Mouse (Mus musculus) lung, embryonic 15.5 days (tissue): Measurements from ENCODE around the gene Pot1a. TPM values are rescaled to one million over a fixed set of nuclear protein-coding genes. Genes with fewer than 3 reads are reported as not detected.

ENCODE experiments used
- ATAC-seq: fragments of 200-750 bp; cut with Nextera tagmentation; 2 replicates; pipeline ENCODE4 v1.8.0; 2017; ENCODE audit warnings: moderate number of reproducible peaks, borderline replicate concordance; ENCODE audit not compliant: low FRiP score, low TSS enrichment; ENCODE audit errors: extremely low read depth
- H3K27ac ChIP-seq: fragments of 300-500 bp; sonication (generic); 2 replicates; pipeline ENCODE4 v1.5.1; 2015; ENCODE audit warnings: moderate library complexity, mild to moderate bottlenecking, inconsistent platforms
- H3K27me3 ChIP-seq: fragments of 300-500 bp; sonication (generic); 2 replicates; pipeline ENCODE4 v1.6.1; 2015; ENCODE audit warnings: inconsistent platforms
- H3K36me3 ChIP-seq: fragments of 300-500 bp; sonication (generic); 2 replicates; pipeline ENCODE4 v1.6.1; 2015; ENCODE audit warnings: inconsistent platforms
- H3K4me1 ChIP-seq: fragments of 300-500 bp; sonication (generic); 2 replicates; pipeline ENCODE4 v1.6.1; 2015; ENCODE audit warnings: inconsistent platforms
- H3K4me2 ChIP-seq: fragments of 300-500 bp; sonication (generic); 2 replicates; pipeline ENCODE4 v1.6.1; 2015; ENCODE audit warnings: inconsistent platforms, mild to moderate bottlenecking, moderate library complexity
- H3K4me3 ChIP-seq: fragments of 300-500 bp; sonication (generic); 2 replicates; pipeline ENCODE4 v1.5.1; 2015; ENCODE audit warnings: mild to moderate bottlenecking, inconsistent platforms
- H3K9ac ChIP-seq: fragments of 300-500 bp; sonication (generic); 2 replicates; pipeline ENCODE4 v1.6.1; 2015; ENCODE audit warnings: inconsistent platforms
- H3K9me3 ChIP-seq: fragments of 300-500 bp; sonication (generic); 2 replicates; pipeline ENCODE4 v1.6.1; 2016; ENCODE audit warnings: inconsistent platforms
- WGBS: fragments of 180-500 bp; shearing (Covaris S2); methylation state at CpG from one replicate; pipeline ENCODE4 v1.1.7; 2015; 5-methylcytosine and 5-hydroxymethylcytosine counted together
- polyA plus RNA-seq: library from polyadenylated mRNA; unstranded; fragments of >200 nt; fragmentation: Nextera tagmentation; extraction: Ambion mirVana; gene quantifications from 2 replicates; pipeline ENCODE4 v1.2.1, GENCODE M21; 2015

Gene Pot1a
- 32.0 and 34.3 TPM in 2 replicates for polyA plus RNA-seq

DNA sequence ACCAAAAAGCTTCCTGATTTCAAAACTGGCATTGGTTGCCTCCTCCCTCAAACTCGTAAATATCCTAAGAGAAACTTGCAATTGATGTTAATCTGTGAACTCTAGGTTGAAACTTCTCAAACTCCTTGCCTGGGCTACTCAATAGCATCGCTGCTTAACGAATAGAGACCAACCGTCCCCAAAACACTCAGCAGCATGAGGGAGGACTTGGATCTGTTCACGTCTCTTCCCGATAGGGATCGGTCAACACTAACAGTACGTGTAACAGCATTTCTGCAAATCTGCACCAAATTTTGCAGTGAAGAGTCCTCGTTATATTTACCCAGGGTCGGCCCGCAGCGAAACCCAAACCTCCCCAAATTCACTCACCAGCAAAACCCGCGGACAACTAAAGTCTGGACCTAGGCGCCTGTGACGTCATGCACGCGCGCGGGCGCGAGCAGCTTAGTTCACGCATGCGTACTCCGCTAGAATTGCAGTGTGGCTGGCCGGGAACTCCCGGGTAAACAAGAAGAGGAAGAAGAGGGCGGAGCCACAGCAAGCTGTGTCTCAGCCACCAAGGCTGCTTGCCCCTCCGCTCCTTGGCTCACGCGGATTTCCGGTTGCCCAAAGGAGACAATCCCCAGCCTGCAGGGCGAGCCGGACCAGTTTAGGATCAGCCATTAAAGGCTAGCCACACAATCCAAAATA, at the start of gene Pot1a:
TSS of gene Pot1a (minus strand) at position 441 of the 690 bp plus-strand sequence.
- Histone ChIP-seq H3K36me3 (peaks cover 4% of the 10 kb centered on the region; the same call in 1 of the 2 replicates), H3K4me3 (peak within 1 kb of the TSS; percentile 60), H3K27me3 (no peaks in the 10 kb centered on the region), H3K4me2 (peak within 1 kb of the TSS; percentile 51), H3K9me3 (no peaks in the 10 kb centered on the region), H3K27ac (peak within 1 kb of the TSS; percentile 84), H3K4me1 (peaks cover 7% of the 10 kb centered on the region; the same call in 1 of the 2 replicates), H3K9ac (peak within 1 kb of the TSS; percentile 65)
- WGBS = 1% methylated on average over 34 of the region's 34 CpGs
- ATAC-seq = peak; percentile 99

DNA sequence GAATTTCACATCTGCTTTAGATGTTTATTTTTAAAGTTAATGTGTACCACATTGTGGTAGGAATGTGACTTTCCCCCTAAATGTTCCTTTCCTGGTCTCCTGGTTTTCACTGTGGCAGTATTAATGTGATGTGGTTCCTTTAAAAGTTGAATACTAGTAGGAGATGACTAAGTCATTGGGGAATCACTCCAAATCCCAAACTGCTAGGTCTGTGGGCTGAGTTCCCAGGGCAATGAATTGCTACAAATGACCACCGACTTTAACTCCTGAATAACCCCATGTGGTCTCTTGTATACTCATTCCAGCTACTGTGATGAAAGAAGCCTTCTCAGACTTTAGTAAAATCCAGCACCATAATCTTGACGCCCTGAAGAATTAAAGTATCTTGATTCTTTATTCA, 27.2 kb upstream of the Pot1a start:
- H3K4me2 ChIP-seq = no peak overlapping the region
- no peak for ATAC-seq
- H3K4me1 ChIP-seq = no peaks in the 10 kb centered on the region
- WGBS = 46% methylated on average over 2 of the region's 2 CpGs
- no peaks in the 10 kb centered on the region for H3K36me3 ChIP-seq
- H3K9me3 ChIP-seq = no peaks in the 10 kb centered on the region
- no peak overlapping the region for H3K9ac ChIP-seq
- no peak overlapping the region for H3K27ac ChIP-seq
- no peaks in the 10 kb centered on the region for H3K27me3 ChIP-seq
- no peak overlapping the region for H3K4me3 ChIP-seq

GRCm38 (mm10) chr6:25806021-25806420, 3.0 kb downstream of the Pot1a start:
- WGBS = 88% methylated on average over 3 of the region's 3 CpGs
- H3K27me3 ChIP-seq = no peaks in the 10 kb centered on the region
- H3K4me1 ChIP-seq = peaks cover 7% of the 10 kb centered on the region; the same call in 1 of the 2 replicates
- no peak overlapping the region for H3K4me2 ChIP-seq
- no peak overlapping the region for H3K9ac ChIP-seq
- peaks cover 7% of the 10 kb centered on the region; the same call in 1 of the 2 replicates for H3K36me3 ChIP-seq
- H3K4me3 ChIP-seq = no peak overlapping the region
- H3K9me3 ChIP-seq = no peaks in the 10 kb centered on the region
- H3K27ac ChIP-seq = no peak overlapping the region
- ATAC-seq = no peak

GRCm38 (mm10) chr6:25802269-25802668, 6.8 kb downstream of the Pot1a start:
- ATAC-seq = peak; percentile 57; the same call in 1 of the 2 replicates
- Histone ChIP-seq H3K9me3 (no peaks in the 10 kb centered on the region), H3K4me2 (no peak overlapping the region), H3K4me1 (peaks cover 3% of the 10 kb centered on the region; the same call in 1 of the 2 replicates), H3K36me3 (peaks cover 13% of the 10 kb centered on the region; the same call in 1 of the 2 replicates), H3K9ac (no peak overlapping the region), H3K27me3 (no peaks in the 10 kb centered on the region), H3K27ac (no peak overlapping the region), H3K4me3 (no peak overlapping the region)
- WGBS = 28% methylated on average over 3 of the region's 3 CpGs

GRCm38 (mm10) chr6:25801230-25801629, 7.8 kb downstream of the Pot1a start:
- no peaks in the 10 kb centered on the region for H3K4me1 ChIP-seq
- 90% methylated on average over 6 of the region's 6 CpGs for WGBS
- no peak overlapping the region for H3K27ac ChIP-seq
- H3K9ac ChIP-seq = no peak overlapping the region
- no peak overlapping the region for H3K4me2 ChIP-seq
- no peak overlapping the region for H3K4me3 ChIP-seq
- H3K9me3 ChIP-seq = no peaks in the 10 kb centered on the region
- no peaks in the 10 kb centered on the region for H3K27me3 ChIP-seq
- peaks cover 17% of the 10 kb centered on the region; the same call in 1 of the 2 replicates for H3K36me3 ChIP-seq
- no peak for ATAC-seq

GRCm38 (mm10) chr6:25768238-25768637, 40.8 kb downstream of the Pot1a start:
- no peak overlapping the region for H3K9ac ChIP-seq
- peaks cover 22% of the 10 kb centered on the region for H3K36me3 ChIP-seq
- no peaks in the 10 kb centered on the region for H3K9me3 ChIP-seq
- 90% methylated on average over 3 of the region's 3 CpGs for WGBS
- H3K4me1 ChIP-seq = no peaks in the 10 kb centered on the region
- ATAC-seq = no peak
- H3K27ac ChIP-seq = no peak overlapping the region
- H3K4me2 ChIP-seq = no peak overlapping the region
- H3K27me3 ChIP-seq = no peaks in the 10 kb centered on the region
- H3K4me3 ChIP-seq = no peak overlapping the region

GRCm38 (mm10) chr6:25767552-25767951, 41.5 kb downstream of the Pot1a start:
- no peak overlapping the region for H3K4me2 ChIP-seq
- no peaks in the 10 kb centered on the region for H3K9me3 ChIP-seq
- H3K27ac ChIP-seq = no peak overlapping the region
- no peak overlapping the region for H3K9ac ChIP-seq
- ATAC-seq = no peak
- peaks cover 27% of the 10 kb centered on the region for H3K36me3 ChIP-seq
- no peaks in the 10 kb centered on the region for H3K4me1 ChIP-seq
- H3K4me3 ChIP-seq = no peak overlapping the region
- WGBS = 81% methylated on average over 8 of the region's 8 CpGs
- H3K27me3 ChIP-seq = no peaks in the 10 kb centered on the region

GRCm38 (mm10) chr6:25767073-25767472, 42.0 kb downstream of the Pot1a start:
- Histone ChIP-seq H3K4me3 (no peak overlapping the region), H3K9ac (no peak overlapping the region), H3K27me3 (no peaks in the 10 kb centered on the region), H3K27ac (no peak overlapping the region), H3K9me3 (no peaks in the 10 kb centered on the region), H3K36me3 (peaks cover 27% of the 10 kb centered on the region), H3K4me2 (no peak overlapping the region), H3K4me1 (no peaks in the 10 kb centered on the region)
- no peak for ATAC-seq
- WGBS = 57% methylated on average over 7 of the region's 7 CpGs

DNA sequence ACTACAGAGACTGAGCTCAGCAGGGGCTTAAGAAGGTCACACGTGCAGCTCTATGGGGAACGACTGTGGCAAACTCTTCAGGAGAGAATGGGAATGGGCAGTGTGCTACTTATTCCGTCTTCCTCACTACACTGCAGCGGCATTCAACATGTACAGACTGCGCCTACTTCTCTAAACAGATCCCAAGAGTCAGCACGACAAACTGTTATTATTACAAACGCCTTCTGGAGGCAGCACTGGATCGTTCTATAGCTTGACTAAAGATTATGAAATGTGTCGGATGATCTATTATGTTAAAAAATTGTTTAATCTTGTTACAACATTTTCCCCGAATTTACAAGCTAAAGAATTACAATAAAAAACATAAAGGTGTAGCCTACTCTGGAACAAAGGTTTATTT, 42.8 kb downstream of the Pot1a start:
- WGBS = 71% methylated on average over 10 of the region's 10 CpGs
- Histone ChIP-seq H3K9me3 (no peaks in the 10 kb centered on the region), H3K9ac (no peak overlapping the region), H3K4me3 (no peak overlapping the region), H3K27ac (no peak overlapping the region), H3K4me2 (no peak overlapping the region), H3K27me3 (no peaks in the 10 kb centered on the region), H3K36me3 (peaks cover 30% of the 10 kb centered on the region), H3K4me1 (no peaks in the 10 kb centered on the region)
- ATAC-seq = no peak

- no peak overlapping the region for H3K4me2 ChIP-seq
- H3K9ac ChIP-seq = no peak overlapping the region
- no peaks in the 10 kb centered on the region for H3K27me3 ChIP-seq
- peaks cover 23% of the 10 kb centered on the region for H3K36me3 ChIP-seq
- no peak overlapping the region for H3K4me3 ChIP-seq
- no peak for ATAC-seq
- no peaks in the 10 kb centered on the region for H3K4me1 ChIP-seq
- H3K9me3 ChIP-seq = no peaks in the 10 kb centered on the region
- no peak overlapping the region for H3K27ac ChIP-seq
- 78% methylated on average over 1 of the region's 1 CpGs for WGBS
Observed at GRCm38 (mm10) chr6:25752651-25753050, 56.4 kb downstream of the Pot1a start.

DNA sequence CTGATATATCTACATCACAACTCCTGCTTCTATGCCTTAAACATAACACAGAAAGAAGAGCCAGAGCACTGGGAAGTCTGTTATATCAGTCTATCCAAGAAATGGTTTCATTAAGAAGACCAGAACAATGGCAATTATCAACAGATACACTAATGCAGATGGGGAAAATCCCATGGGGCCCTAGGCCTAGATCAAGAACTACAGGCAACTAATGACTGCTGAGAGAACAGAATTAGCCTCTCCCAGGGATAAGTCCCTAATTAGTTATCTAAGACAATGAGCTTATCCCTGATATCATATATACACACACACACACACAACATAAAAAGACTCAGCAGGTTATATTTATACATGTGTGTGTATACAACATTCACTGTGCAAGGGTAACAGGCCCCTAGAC, 72.5 kb downstream of the Pot1a start:
- no peak for ATAC-seq

DNA sequence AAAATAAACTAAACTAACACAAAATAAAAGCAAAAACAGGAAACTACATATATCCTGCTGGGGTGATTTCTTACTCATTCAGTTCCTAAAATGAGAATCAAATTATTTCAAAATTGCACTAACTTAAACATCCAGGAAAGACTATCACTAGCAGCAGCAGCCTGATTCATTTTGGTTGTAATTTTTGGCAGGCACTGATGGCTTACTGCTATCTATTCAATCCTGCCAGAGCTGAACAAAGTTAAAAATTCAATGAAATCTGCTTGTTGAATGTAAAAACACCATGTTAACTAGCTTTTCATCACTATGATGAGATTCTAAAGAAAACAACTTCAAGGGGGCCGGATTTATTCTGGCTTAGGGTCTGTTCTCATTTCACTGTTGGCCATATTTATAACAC, 82.5 kb downstream of the Pot1a start:
- 83% methylated on average over 1 of the region's 1 CpGs for WGBS

More for the DNA sequence above, 72.5 kb downstream of the Pot1a start:
- H3K4me3 ChIP-seq = no peak overlapping the region
- H3K27ac ChIP-seq = no peak overlapping the region
- no peaks in the 10 kb centered on the region for H3K4me1 ChIP-seq
- no peak overlapping the region for H3K4me2 ChIP-seq
- no peaks in the 10 kb centered on the region for H3K27me3 ChIP-seq
- no peak overlapping the region for H3K9ac ChIP-seq
- H3K36me3 ChIP-seq = no peaks in the 10 kb centered on the region
- no peaks in the 10 kb centered on the region for H3K9me3 ChIP-seq

More for the DNA sequence above, 82.5 kb downstream of the Pot1a start:
- Histone ChIP-seq H3K9me3 (no peaks in the 10 kb centered on the region), H3K4me3 (no peak overlapping the region), H3K4me1 (no peaks in the 10 kb centered on the region), H3K4me2 (no peak overlapping the region), H3K9ac (no peak overlapping the region), H3K36me3 (no peaks in the 10 kb centered on the region), H3K27me3 (no peaks in the 10 kb centered on the region), H3K27ac (no peak overlapping the region)
- ATAC-seq = no peak
